Mouse (Mus musculus): ENCODE data around the gene Tcf7l2. TPM values are rescaled to one million over a fixed set of nuclear protein-coding genes. Genes with fewer than 3 reads are reported as not detected.

The Tcf7l2 gene
- polyA plus RNA-seq, 1 experiment from 2014 or later, result 150 TPM

- no peaks in the 10 kb centered on the region for H3K9me3 ChIP-seq (ENCODE audit: control insufficient read depth, low read length)
- H3K4me3 ChIP-seq (ENCODE audit: low read depth, low read length), result no peak overlapping the region
- no peak overlapping the region for H3K27ac ChIP-seq (ENCODE audit: low read depth, low read length)
- 61% methylated on average over 6 of the region's 6 CpGs for WGBS
- H3K9ac ChIP-seq (ENCODE audit: low read length), result no peak overlapping the region
- H3K4me2 ChIP-seq (ENCODE audit: low read depth, low read length, severe bottlenecking), result no peak overlapping the region
- no peaks in the 10 kb centered on the region for H3K36me3 ChIP-seq (ENCODE audit: control insufficient read depth, insufficient read depth, low read length)
- no peak for ATAC-seq (replicated peaks; ENCODE audit: low FRiP score)
- no peak for DNase-seq (ENCODE audit: low spot score)
- H3K4me1 ChIP-seq (replicated peaks; ENCODE audit: control insufficient read depth, insufficient read depth, low read length), result peaks cover 10% of the 10 kb centered on the region; the same call in 1 of the 2 replicates
- H3K27me3 ChIP-seq (ENCODE audit: control insufficient read depth, insufficient read depth, low read length), result no peaks in the 10 kb centered on the region
These were observed 5.6 kb upstream of the Tcf7l2 start for GRCm38 (mm10) chr19:55736016-55736415.

DNA sequence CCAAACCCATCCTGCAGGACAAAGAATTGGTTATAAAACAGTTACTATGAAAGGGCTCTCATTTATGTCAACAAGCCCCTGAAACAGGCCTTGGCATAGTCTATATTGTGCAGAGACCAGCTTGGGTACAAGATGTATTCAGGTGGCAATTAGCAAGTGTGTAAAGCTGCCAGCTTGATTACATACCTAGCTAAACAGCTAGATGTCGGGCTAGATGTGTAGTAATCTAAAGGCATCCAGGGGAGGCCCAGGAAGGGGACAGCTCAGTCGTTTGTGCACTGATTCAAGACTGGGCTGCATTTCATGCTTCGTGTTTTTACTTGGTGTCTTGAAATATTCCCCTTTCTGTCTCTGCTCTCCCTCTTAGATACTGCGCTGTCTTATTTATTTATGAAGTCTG lies 1.9 kb upstream of the Tcf7l2 start:
- no peak overlapping the region for H3K9ac ChIP-seq (ENCODE audit: low read length)
- H3K4me3 ChIP-seq (ENCODE audit: low read depth, low read length), result no peak overlapping the region
- DNase-seq (ENCODE audit: low spot score), result no peak
- H3K27me3 ChIP-seq (ENCODE audit: control insufficient read depth, insufficient read depth, low read length), result no peaks in the 10 kb centered on the region
- no peak overlapping the region for H3K27ac ChIP-seq (ENCODE audit: low read depth, low read length)
- ATAC-seq (replicated peaks; ENCODE audit: low FRiP score), result no peak
- H3K36me3 ChIP-seq (ENCODE audit: control insufficient read depth, insufficient read depth, low read length), result no peaks in the 10 kb centered on the region
- H3K4me1 ChIP-seq (replicated peaks; ENCODE audit: control insufficient read depth, insufficient read depth, low read length), result peaks cover 5% of the 10 kb centered on the region; the same call in 1 of the 2 replicates
- no peak overlapping the region for H3K4me2 ChIP-seq (ENCODE audit: low read depth, low read length, severe bottlenecking)
- no peaks in the 10 kb centered on the region for H3K9me3 ChIP-seq (ENCODE audit: control insufficient read depth, low read length)
- WGBS, result 13% methylated on average over 4 of the region's 4 CpGs

DNA sequence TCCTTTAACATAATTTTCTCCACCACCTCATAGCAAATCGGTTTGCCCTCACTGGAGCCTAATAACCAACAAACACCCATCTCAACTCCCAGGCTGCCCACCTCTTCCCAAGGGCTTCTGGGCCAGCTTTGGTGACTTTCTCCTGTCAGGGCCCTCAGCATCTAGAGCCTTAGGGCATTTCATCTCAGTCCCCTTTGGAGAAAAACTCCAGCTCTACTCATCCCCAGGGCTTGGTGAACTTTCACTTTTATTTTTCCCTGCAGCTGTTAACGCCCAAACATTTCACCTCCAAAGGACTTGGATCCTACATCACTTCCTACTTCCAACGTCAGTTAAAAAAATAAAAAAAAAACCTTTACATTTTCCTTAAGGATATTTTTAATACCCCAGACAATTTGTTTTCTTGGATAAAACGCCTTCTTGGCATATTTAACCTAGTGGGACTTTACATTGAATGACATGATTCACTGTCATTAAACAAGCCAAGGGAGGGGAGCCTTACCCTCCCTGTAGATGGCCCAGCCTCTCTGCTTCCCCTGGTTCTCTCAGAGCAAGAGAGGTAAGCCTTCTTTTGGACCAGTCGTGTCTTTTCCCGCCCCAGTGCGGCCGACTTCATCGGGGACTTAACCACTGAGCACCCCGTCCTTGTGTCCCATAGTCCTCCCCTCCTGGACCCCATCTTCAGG lies 724 bp upstream of the Tcf7l2 start:
- peak overlapping the region; percentile 92 for H3K4me3 ChIP-seq (ENCODE audit: low read depth, low read length)
- H3K9me3 ChIP-seq (ENCODE audit: control insufficient read depth, low read length), result no peaks in the 10 kb centered on the region
- H3K27me3 ChIP-seq (ENCODE audit: control insufficient read depth, insufficient read depth, low read length), result no peaks in the 10 kb centered on the region
- ATAC-seq (replicated peaks; ENCODE audit: low FRiP score), result no peak
- no peaks in the 10 kb centered on the region for H3K36me3 ChIP-seq (ENCODE audit: control insufficient read depth, insufficient read depth, low read length)
- H3K27ac ChIP-seq (ENCODE audit: low read depth, low read length), result peak overlapping the region; percentile 48; the same call in 1 of the 2 replicates
- no peak for DNase-seq (ENCODE audit: low spot score)
- H3K4me1 ChIP-seq (replicated peaks; ENCODE audit: control insufficient read depth, insufficient read depth, low read length), result peaks cover 12% of the 10 kb centered on the region
- H3K4me2 ChIP-seq (ENCODE audit: low read depth, low read length, severe bottlenecking), result peak overlapping the region; percentile 97
- peak overlapping the region; percentile 97 for H3K9ac ChIP-seq (ENCODE audit: low read length)
- 12% methylated on average over 10 of the region's 10 CpGs for WGBS

DNA sequence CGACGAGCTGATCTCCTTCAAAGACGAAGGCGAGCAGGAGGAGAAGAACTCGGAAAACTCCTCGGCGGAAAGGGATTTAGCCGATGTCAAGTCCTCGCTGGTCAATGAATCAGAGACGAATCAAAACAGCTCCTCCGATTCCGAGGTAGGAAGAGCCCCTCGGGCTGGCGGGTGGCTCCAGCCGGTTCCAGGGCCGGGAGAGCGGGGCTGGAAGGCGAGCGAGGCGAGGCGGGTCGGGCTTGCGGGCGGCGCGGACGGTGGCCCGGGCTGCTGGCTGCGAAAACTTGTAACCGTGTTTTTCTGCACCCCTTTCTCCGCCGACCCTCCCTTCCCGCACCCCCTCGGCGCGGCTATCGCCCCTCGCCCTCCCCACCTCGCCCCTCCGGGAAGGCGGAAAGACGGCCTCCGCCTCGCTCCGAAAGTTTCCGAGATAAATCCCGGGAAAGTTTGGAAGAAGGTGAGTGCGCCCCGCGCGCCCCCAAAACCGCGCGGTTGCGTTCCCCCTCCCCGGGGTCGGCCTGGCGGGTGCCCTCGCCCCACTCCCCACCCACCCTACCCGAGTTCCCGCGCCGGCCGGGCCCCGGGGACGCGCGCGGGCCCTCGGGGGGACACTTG lies 873 bp downstream of the Tcf7l2 start:
- H3K4me3 ChIP-seq (ENCODE audit: low read depth, low read length), result peak overlapping the region; percentile 92
- peaks cover 20% of the 10 kb centered on the region for H3K4me1 ChIP-seq (replicated peaks; ENCODE audit: control insufficient read depth, insufficient read depth, low read length)
- H3K27ac ChIP-seq (ENCODE audit: low read depth, low read length), result peak overlapping the region; percentile 98
- no peaks in the 10 kb centered on the region for H3K9me3 ChIP-seq (ENCODE audit: control insufficient read depth, low read length)
- no peaks in the 10 kb centered on the region for H3K36me3 ChIP-seq (ENCODE audit: control insufficient read depth, insufficient read depth, low read length)
- under 1% methylated on average over 50 of the region's 70 CpGs for WGBS
- peak overlapping the region; percentile 97 for H3K4me2 ChIP-seq (ENCODE audit: low read depth, low read length, severe bottlenecking)
- DNase-seq (ENCODE audit: low spot score) (peak; percentile 81), ATAC-seq (replicated peaks; ENCODE audit: low FRiP score) (no peak)
- H3K9ac ChIP-seq (ENCODE audit: low read length), result peak overlapping the region; percentile 97
- no peaks in the 10 kb centered on the region for H3K27me3 ChIP-seq (ENCODE audit: control insufficient read depth, insufficient read depth, low read length)

DNA sequence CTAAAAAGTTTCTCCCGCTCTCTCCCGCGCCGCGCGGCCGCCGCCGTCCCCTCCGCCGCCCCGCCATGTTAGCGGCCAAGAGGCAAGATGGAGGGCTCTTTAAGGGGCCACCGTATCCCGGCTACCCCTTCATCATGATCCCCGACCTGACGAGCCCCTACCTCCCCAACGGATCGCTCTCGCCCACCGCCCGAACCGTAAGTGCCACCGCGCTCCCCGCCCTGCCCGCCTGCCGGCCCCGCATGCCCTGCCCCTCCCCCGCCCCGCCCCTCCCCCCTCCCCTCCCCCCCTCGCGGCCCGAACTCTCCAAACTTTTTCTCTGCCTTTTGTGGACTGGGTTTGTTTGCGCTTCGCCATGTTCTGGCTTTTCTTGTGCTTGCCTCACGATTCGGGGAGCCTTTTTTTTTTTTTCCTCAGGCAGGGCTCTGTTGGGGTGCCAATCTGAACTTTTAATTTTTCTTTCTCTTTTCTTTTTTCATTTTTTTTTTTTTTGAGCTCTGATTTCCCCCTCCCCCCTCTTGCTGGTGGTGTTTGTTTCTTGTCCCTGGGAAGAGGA lies 1.5 kb downstream of the Tcf7l2 start:
- DNase-seq (ENCODE audit: low spot score), result peak; percentile 88
- no peaks in the 10 kb centered on the region for H3K9me3 ChIP-seq (ENCODE audit: control insufficient read depth, low read length)
- WGBS, result 0% methylated on average over 17 of the region's 38 CpGs
- H3K27me3 ChIP-seq (ENCODE audit: control insufficient read depth, insufficient read depth, low read length), result no peaks in the 10 kb centered on the region
- H3K4me3 ChIP-seq (ENCODE audit: low read depth, low read length), result peak overlapping the region; percentile 92
- ATAC-seq (replicated peaks; ENCODE audit: low FRiP score), result peak; percentile 18; the same call in 1 of the 2 replicates
- H3K4me1 ChIP-seq (replicated peaks; ENCODE audit: control insufficient read depth, insufficient read depth, low read length), result peaks cover 26% of the 10 kb centered on the region
- peak overlapping the region; percentile 98 for H3K27ac ChIP-seq (ENCODE audit: low read depth, low read length)
- H3K9ac ChIP-seq (ENCODE audit: low read length), result peak overlapping the region; percentile 97
- no peaks in the 10 kb centered on the region for H3K36me3 ChIP-seq (ENCODE audit: control insufficient read depth, insufficient read depth, low read length)
- peak overlapping the region; percentile 97 for H3K4me2 ChIP-seq (ENCODE audit: low read depth, low read length, severe bottlenecking)

DNA sequence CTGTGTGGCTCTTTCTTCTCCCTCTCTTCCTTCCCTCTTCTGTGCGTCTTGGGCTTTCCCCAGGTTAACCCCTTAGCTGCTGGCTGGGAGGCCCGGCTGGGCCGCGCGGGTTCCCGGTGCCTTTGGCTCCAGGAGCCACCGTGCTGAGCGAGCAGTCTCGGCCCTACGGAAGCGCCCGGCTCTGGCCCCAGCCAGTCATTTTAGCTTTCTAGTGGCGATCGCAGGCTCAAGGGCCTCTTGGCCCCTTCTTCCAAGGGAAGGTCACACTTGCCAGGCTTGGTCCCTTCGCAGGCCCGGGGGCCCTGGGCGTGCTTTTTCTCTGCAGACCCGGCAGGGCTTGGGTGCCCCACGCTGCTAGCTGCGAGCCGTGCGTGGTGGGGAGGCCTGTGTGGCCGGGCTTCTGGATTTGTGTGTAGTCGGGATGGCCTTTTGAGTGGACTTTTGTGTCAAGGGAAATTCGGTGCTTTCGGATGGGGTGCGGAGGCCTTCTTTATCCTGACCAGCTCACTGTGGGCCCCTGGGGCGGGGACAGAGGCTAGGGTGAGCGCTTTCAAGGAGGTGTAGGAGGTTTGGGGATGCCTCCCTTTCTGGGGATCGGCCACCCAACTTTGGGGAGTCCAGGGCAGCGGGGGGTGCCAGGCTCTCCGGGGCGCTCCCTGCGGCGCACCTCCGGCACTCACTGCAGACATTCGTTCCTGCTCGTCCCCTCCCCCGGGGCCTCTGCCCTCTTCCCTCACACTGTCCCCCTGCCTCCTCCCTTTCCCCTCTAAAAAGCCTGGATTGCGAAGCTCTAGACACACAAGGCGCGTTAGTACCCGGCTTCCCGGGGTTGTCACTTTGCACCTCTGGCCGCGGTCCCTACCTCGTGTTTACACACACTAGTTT lies 2.2 kb downstream of the Tcf7l2 start:
- Histone ChIP-seq H3K4me1 (replicated peaks; ENCODE audit: control insufficient read depth, insufficient read depth, low read length) (peaks cover 33% of the 10 kb centered on the region), H3K9me3 (ENCODE audit: control insufficient read depth, low read length) (no peaks in the 10 kb centered on the region), H3K36me3 (ENCODE audit: control insufficient read depth, insufficient read depth, low read length) (no peaks in the 10 kb centered on the region), H3K27me3 (ENCODE audit: control insufficient read depth, insufficient read depth, low read length) (no peaks in the 10 kb centered on the region), H3K9ac (ENCODE audit: low read length) (peak overlapping the region; percentile 97), H3K27ac (ENCODE audit: low read depth, low read length) (peak overlapping the region; percentile 98), H3K4me2 (ENCODE audit: low read depth, low read length, severe bottlenecking) (peak overlapping the region; percentile 97), H3K4me3 (ENCODE audit: low read depth, low read length) (peak overlapping the region; percentile 92)
- DNase-seq (ENCODE audit: low spot score) (peak; percentile 89), ATAC-seq (replicated peaks; ENCODE audit: low FRiP score) (peak; percentile 70)
- under 1% methylated on average over 47 of the region's 47 CpGs for WGBS

DNA sequence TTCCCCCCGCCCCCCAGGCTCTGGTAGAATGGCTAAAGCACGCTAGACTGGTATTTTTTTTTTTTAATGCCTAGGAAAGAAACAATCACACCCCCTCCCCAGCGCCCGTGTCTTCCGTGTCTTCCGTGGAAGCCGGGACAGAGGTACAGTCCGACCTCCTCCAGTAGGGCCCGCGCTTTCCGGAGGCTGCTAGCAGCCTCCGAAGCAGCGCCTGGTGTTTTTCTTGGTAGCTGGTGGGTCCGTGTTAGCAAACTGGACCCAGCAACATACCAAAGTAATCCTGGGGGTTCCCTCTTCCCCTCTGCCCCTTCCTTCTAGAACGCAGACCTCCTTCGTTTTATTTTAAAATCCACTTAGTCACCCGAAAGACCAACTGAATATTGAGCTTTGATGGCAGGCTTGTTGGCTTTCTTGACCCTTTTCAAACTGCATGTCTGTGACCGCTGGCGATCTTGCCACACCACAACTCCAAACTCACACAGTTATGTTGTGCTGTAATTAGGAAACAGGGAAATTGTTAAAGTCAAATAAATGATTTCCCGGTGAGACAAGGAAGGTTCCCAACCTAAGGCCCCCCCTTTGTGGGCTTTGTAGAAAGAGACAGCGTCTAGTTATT lies 3.1 kb downstream of the Tcf7l2 start:
- H3K27ac ChIP-seq (ENCODE audit: low read depth, low read length), result peak overlapping the region; percentile 98

GRCm38 (mm10) chr19:55745192-55745578 lies 3.6 kb downstream of the Tcf7l2 start:
- H3K36me3 ChIP-seq (ENCODE audit: control insufficient read depth, insufficient read depth, low read length), result no peaks in the 10 kb centered on the region
- peaks cover 44% of the 10 kb centered on the region for H3K4me1 ChIP-seq (replicated peaks; ENCODE audit: control insufficient read depth, insufficient read depth, low read length)
- peak overlapping the region; percentile 97 for H3K4me2 ChIP-seq (ENCODE audit: low read depth, low read length, severe bottlenecking)
- no peaks in the 10 kb centered on the region for H3K9me3 ChIP-seq (ENCODE audit: control insufficient read depth, low read length)
- H3K27ac ChIP-seq (ENCODE audit: low read depth, low read length), result no peak overlapping the region
- H3K27me3 ChIP-seq (ENCODE audit: control insufficient read depth, insufficient read depth, low read length), result no peaks in the 10 kb centered on the region
- H3K4me3 ChIP-seq (ENCODE audit: low read depth, low read length), result peak overlapping the region; percentile 92
- DNase-seq (ENCODE audit: low spot score) (no peak), ATAC-seq (replicated peaks; ENCODE audit: low FRiP score) (no peak)
- peak overlapping the region; percentile 97 for H3K9ac ChIP-seq (ENCODE audit: low read length)
- 2% methylated on average over 9 of the region's 9 CpGs for WGBS

More for the DNA sequence above, 3.1 kb downstream of the Tcf7l2 start:
- Histone ChIP-seq H3K27me3 (ENCODE audit: control insufficient read depth, insufficient read depth, low read length) (no peaks in the 10 kb centered on the region), H3K36me3 (ENCODE audit: control insufficient read depth, insufficient read depth, low read length) (no peaks in the 10 kb centered on the region), H3K9ac (ENCODE audit: low read length) (peak overlapping the region; percentile 97), H3K9me3 (ENCODE audit: control insufficient read depth, low read length) (no peaks in the 10 kb centered on the region), H3K4me1 (replicated peaks; ENCODE audit: control insufficient read depth, insufficient read depth, low read length) (peaks cover 39% of the 10 kb centered on the region), H3K4me3 (ENCODE audit: low read depth, low read length) (peak overlapping the region; percentile 92), H3K4me2 (ENCODE audit: low read depth, low read length, severe bottlenecking) (peak overlapping the region; percentile 97)
- DNase-seq (ENCODE audit: low spot score) (peak; percentile 61), ATAC-seq (replicated peaks; ENCODE audit: low FRiP score) (no peak)
- 1% methylated on average over 21 of the region's 21 CpGs for WGBS

All from forebrain, embryonic 11.5 days (tissue).